Comparison of ENCODE assay signal across 9 mouse cellular contexts in genomic region chr5:111877165-111877793, GRCm38 (mm10).
DNase-seq lines count a peak whose midpoint lies in the region; ATAC-seq lines count a peak whose summit lies in the region.
"Had no signal": no experiment of that assay in that cellular context is flagged by ENCODE, and none has a peak within 500 bp of the region (broad histone marks: within the 10 kb centered on the region; RNA-seq: fewer than 3 reads in every experiment).

No protein-coding gene starts in this region.

- no peaks in the 10 kb centered on the region for H3K27me3 ChIP-seq in heart, embryonic 11.5 days (ENCODE audit: control insufficient read depth, insufficient read depth, low read length)

- H3K4me2 ChIP-seq in heart, embryonic 11.5 days: peak overlapping the region; percentile 35

- H3K4me1 ChIP-seq in heart, embryonic 11.5 days (ENCODE audit: control insufficient read depth, insufficient read depth, low read length): peaks cover 17% of the 10 kb centered on the region

- H3K27ac ChIP-seq in heart, embryonic 11.5 days (ENCODE audit: low read depth, low read length): peak overlapping the region; percentile 48; the same call in 1 of the 2 replicates

- WGBS in heart, embryonic 11.5 days (ENCODE audit: insufficient replicate concordance): 2% methylated on average over 8 of the region's 8 CpGs

- H3K4me3 ChIP-seq in heart, embryonic 11.5 days (ENCODE audit: low read depth, low read length): no peak overlapping the region

- H3K9ac ChIP-seq in heart, embryonic 11.5 days (ENCODE audit: low read depth, low read length): no peak overlapping the region

- peaks cover 1% of the 10 kb centered on the region; the same call in 1 of the 2 replicates for H3K9me3 ChIP-seq in heart, embryonic 11.5 days (replicated peaks; ENCODE audit: control insufficient read depth, low read length)

- no peaks in the 10 kb centered on the region for H3K36me3 ChIP-seq in heart, embryonic 11.5 days (ENCODE audit: control insufficient read depth, insufficient read depth, low read length)

- peak; percentile 58; the same call in 1 of the 2 replicates for ATAC-seq in heart, embryonic 11.5 days (replicated peaks; ENCODE audit: insufficient number of reproducible peaks, low FRiP score, low TSS enrichment)

- peak; percentile 15 for DNase-seq in gastrocnemius, adult 18-20 months (ENCODE audit: low spot score)
- no peak for DNase-seq in gastrocnemius, postnatal 25 days
- DNase-seq in brain, adult 2 months (ENCODE audit: low read depth, low spot score): peak; percentile 3
- DNase-seq in lung, postnatal 14 days: peak; percentile 10
- no peak for DNase-seq in testis, postnatal 10 days (ENCODE audit: low spot score)
- DNase-seq in cerebellum, adult 18-20 months: no peak
- DNase-seq in right cerebral cortex, postnatal 14 days: no peak
- DNase-seq: cerebellum, adult 2 months had no signal

Comparison
In these comparisons a context has a peak if more than half of its experiments do, and no peak if none do; other contexts are left out.
1. DNase-seq: peak in gastrocnemius, adult 18-20 months (single experiment), brain, adult 2 months (single experiment) and lung, postnatal 14 days (single experiment); none in gastrocnemius, postnatal 25 days (single experiment), testis, postnatal 10 days (single experiment), cerebellum, adult 18-20 months (0 of 2) and right cerebral cortex, postnatal 14 days (single experiment).